Mouse (Mus musculus) cerebellum, adult 18-20 months (tissue): Measurements from ENCODE around the gene Pin1.
"Not testable (repeated sequence)": the region's sequence is repeated elsewhere in the genome, so short reads cannot be mapped to it uniquely, and the experiment has no call there.

ENCODE experiments used
- DNase-seq, 2 experiments: peaks; one replicate each; pipeline ENCODE4 v3.0.0; 2021

Pin1 gene

GRCm38 (mm10) chr9:20662874-20663273 lies 11.0 kb downstream of the Pin1 start:
- no peak for DNase-seq

GRCm38 (mm10) chr9:20663956-20664355 lies 12.1 kb downstream of the Pin1 start:
- no peak for DNase-seq

GRCm38 (mm10) chr9:20664366-20664765 lies 12.5 kb downstream of the Pin1 start:
- peak in 1 of 2 experiments; percentile 24 for DNase-seq

GRCm38 (mm10) chr9:20664982-20665637 lies 13.2 kb downstream of the Pin1 start:
- DNase-seq, result no peak

GRCm38 (mm10) chr9:20665925-20666324 lies 14.0 kb downstream of the Pin1 start:
- DNase-seq, result no peak

- DNase-seq, result no peak
Measured at GRCm38 (mm10) chr9:20666510-20667034, 14.7 kb downstream of the Pin1 start.

GRCm38 (mm10) chr9:20668065-20668464 lies 16.2 kb downstream of the Pin1 start:
- DNase-seq, result no peak

GRCm38 (mm10) chr9:20672047-20672446 lies 20.2 kb downstream of the Pin1 start:
- no peak for DNase-seq

- DNase-seq, result no peak
Measured at GRCm38 (mm10) chr9:20677892-20678291, 26.0 kb downstream of the Pin1 start.

- DNase-seq, result no peak
Measured at GRCm38 (mm10) chr9:20680378-20680958, 28.6 kb downstream of the Pin1 start.

GRCm38 (mm10) chr9:20681546-20682388 lies 29.9 kb downstream of the Pin1 start:
- DNase-seq, result no peak

- no peak for DNase-seq
Measured at GRCm38 (mm10) chr9:20682389-20682722, 30.5 kb downstream of the Pin1 start.

GRCm38 (mm10) chr9:20685081-20685861 lies 33.4 kb downstream of the Pin1 start:
- DNase-seq, result no peak

GRCm38 (mm10) chr9:20689403-20689802 lies 37.5 kb downstream of the Pin1 start:
- DNase-seq, result no peak

GRCm38 (mm10) chr9:20689913-20690312 lies 38.0 kb downstream of the Pin1 start:
- no peak for DNase-seq

- DNase-seq, result not testable (repeated sequence)
Measured at GRCm38 (mm10) chr9:20690449-20690848, 38.6 kb downstream of the Pin1 start.

GRCm38 (mm10) chr9:20692863-20693262 lies 41.0 kb downstream of the Pin1 start:
- DNase-seq, result no peak

GRCm38 (mm10) chr9:20694721-20695235 lies 42.9 kb downstream of the Pin1 start:
- peak in 1 of 2 experiments; percentile 4 for DNase-seq

GRCm38 (mm10) chr9:20696107-20696712 lies 44.3 kb downstream of the Pin1 start:
- no peak for DNase-seq

GRCm38 (mm10) chr9:20697466-20697865 lies 45.6 kb downstream of the Pin1 start:
- DNase-seq, result no peak

- no peak for DNase-seq
Measured at GRCm38 (mm10) chr9:20703832-20704380, 52.0 kb downstream of the Pin1 start.

- no peak for DNase-seq
Measured at GRCm38 (mm10) chr9:20705420-20705819, 53.5 kb downstream of the Pin1 start.
